Mouse (Mus musculus) liver, adult 2 months (tissue): ENCODE data around the gene Dot1l. TPM values are rescaled to one million over a fixed set of nuclear protein-coding genes. Genes with fewer than 3 reads are reported as not detected.

ENCODE experiments used
- DNase-seq: peaks from one replicate; pipeline ENCODE4 v3.0.0-alpha.2; 2011; ENCODE audit warnings: low read depth, low spot score; ENCODE audit errors: extremely low read depth
- H3K27ac ChIP-seq: fragments of 200-500 bp; replicated peaks from 2 replicates; pipeline ENCODE4 v1.5.1; 2012; ENCODE audit warnings: low read depth, mild to moderate bottlenecking, control low read depth, inconsistent platforms, low read length; ENCODE audit not compliant: insufficient read depth
- H3K27me3 ChIP-seq: fragments of 200-500 bp; 2 replicates; pipeline ENCODE4 v1.6.1; 2012; ENCODE audit warnings: mild to moderate bottlenecking, moderate library complexity, low read length, inconsistent platforms; ENCODE audit not compliant: control insufficient read depth, insufficient read depth
- H3K36me3 ChIP-seq: fragments of 200-500 bp; 2 replicates; pipeline ENCODE4 v1.6.1; 2012; ENCODE audit warnings: low read length, inconsistent platforms; ENCODE audit not compliant: control insufficient read depth, insufficient read depth
- H3K4me1 ChIP-seq: fragments of 200-500 bp; 2 replicates; pipeline ENCODE4 v1.6.1; 2011; ENCODE audit warnings: low read length; ENCODE audit not compliant: control insufficient read depth, insufficient read depth
- H3K4me3 ChIP-seq: fragments of 200-500 bp; 2 replicates; pipeline ENCODE4 v1.5.1; 2011; ENCODE audit warnings: low read depth, mild to moderate bottlenecking, control low read depth, low read length, moderate library complexity; ENCODE audit not compliant: insufficient read depth
- H3K79me2 ChIP-seq: fragments of 200-500 bp; 2 replicates; pipeline ENCODE4 v1.6.1; 2012; ENCODE audit warnings: inconsistent platforms, mild to moderate bottlenecking, low read length, moderate library complexity; ENCODE audit not compliant: control insufficient read depth, insufficient read depth
- H3K9ac ChIP-seq: fragments of 200-500 bp; 2 replicates; pipeline ENCODE4 v1.6.1; 2012; ENCODE audit warnings: low read depth, mild to moderate bottlenecking, control low read depth, inconsistent platforms, low read length
- CTCF ChIP-seq: fragments of 200-500 bp; IDR thresholded peaks from 2 replicates; pipeline ENCODE4 v1.5.1; 2011; ENCODE audit warnings: low read depth, low read length, control low read depth
- POLR2A ChIP-seq: fragments of 200-500 bp; IDR thresholded peaks from 2 replicates; pipeline ENCODE4 v1.6.1; 2011; ENCODE audit warnings: low read length, control low read depth; ENCODE audit not compliant: insufficient read depth; ENCODE audit errors: extremely low read depth
- WGBS: fragments of 180-500 bp; shearing (Covaris S2); methylation state at CpG from one replicate; pipeline ENCODE4 v1.1.7; 2018; 5-methylcytosine and 5-hydroxymethylcytosine counted together
- polyA plus RNA-seq: library from polyadenylated mRNA; depleted of rRNA; stranded (reverse); fragments of >200 nt; gene quantifications from 2 replicates; pipeline ENCODE4 v1.2.3, GENCODE M21; 2012
- total RNA-seq: library from RNA; depleted of rRNA; stranded (reverse); fragments of >200 nt; gene quantifications from 2 replicates; pipeline ENCODE4 v1.2.3, GENCODE M21; 2014

Dot1l gene
- total and polyA plus RNA-seq, 2 experiments, result 2.4 to 14.8 TPM

GRCm38 (mm10) chr10:80755291-80756015 is 447 bp downstream of the Dot1l start:
- no peak for DNase-seq
- TF ChIP-seq POLR2A (no peak), CTCF (no peak)
- peak overlapping the region; percentile 90 for H3K4me3 ChIP-seq
- H3K27ac ChIP-seq, result peak overlapping the region; percentile 60
- H3K36me3 ChIP-seq, result no peaks in the 10 kb centered on the region
- H3K4me1 ChIP-seq, result peaks cover 38% of the 10 kb centered on the region
- WGBS, result under 1% methylated on average over 75 of the region's 75 CpGs
- no peaks in the 10 kb centered on the region for H3K27me3 ChIP-seq
- peaks cover 41% of the 10 kb centered on the region; the same call in 1 of the 2 replicates for H3K79me2 ChIP-seq
- peak overlapping the region; percentile 97 for H3K9ac ChIP-seq

DNA sequence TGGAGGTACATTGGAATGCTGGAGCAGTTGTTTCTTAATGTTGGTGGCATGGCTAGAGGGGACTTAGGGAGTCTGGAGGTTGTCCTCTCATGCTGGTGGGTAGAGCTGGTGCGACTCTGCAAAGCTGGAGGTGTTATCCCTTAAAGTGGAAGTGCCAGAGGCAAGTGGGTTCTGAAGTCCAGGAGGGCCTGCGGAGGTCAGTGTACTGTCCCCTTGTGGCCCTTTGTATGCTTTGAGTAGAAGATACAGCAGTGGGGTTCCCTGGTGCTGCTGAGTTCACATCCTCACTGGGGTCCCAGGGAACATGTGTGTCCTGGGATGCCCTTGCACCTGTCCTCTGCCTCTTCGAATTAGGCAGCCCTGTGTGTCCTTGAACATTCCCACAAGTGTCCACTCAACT is 1.1 kb downstream of the Dot1l start:
- Histone ChIP-seq H3K36me3 (no peaks in the 10 kb centered on the region), H3K27me3 (no peaks in the 10 kb centered on the region), H3K9ac (peak overlapping the region; percentile 97), H3K4me3 (peak overlapping the region; percentile 90; the same call in 1 of the 2 replicates), H3K79me2 (peaks cover 47% of the 10 kb centered on the region; the same call in 1 of the 2 replicates), H3K4me1 (peaks cover 45% of the 10 kb centered on the region), H3K27ac (peak overlapping the region; percentile 60)
- TF ChIP-seq CTCF, result peak; percentile 32; the same call in 1 of the 2 replicates
- TF ChIP-seq POLR2A, result no peak
- peak; percentile 57 for DNase-seq
- 10% methylated on average over 3 of the region's 3 CpGs for WGBS

GRCm38 (mm10) chr10:80756509-80756908 is 1.5 kb downstream of the Dot1l start:
- peaks cover 51% of the 10 kb centered on the region; the same call in 1 of the 2 replicates for H3K79me2 ChIP-seq
- no peak overlapping the region; the same call in 1 of the 2 replicates for H3K9ac ChIP-seq
- H3K4me3 ChIP-seq, result no peak overlapping the region
- TF ChIP-seq CTCF (no peak), POLR2A (no peak)
- H3K4me1 ChIP-seq, result peaks cover 48% of the 10 kb centered on the region
- H3K27me3 ChIP-seq, result no peaks in the 10 kb centered on the region
- 40% methylated on average over 2 of the region's 2 CpGs for WGBS
- no peak for DNase-seq
- peak overlapping the region; percentile 60 for H3K27ac ChIP-seq
- H3K36me3 ChIP-seq, result no peaks in the 10 kb centered on the region

DNA sequence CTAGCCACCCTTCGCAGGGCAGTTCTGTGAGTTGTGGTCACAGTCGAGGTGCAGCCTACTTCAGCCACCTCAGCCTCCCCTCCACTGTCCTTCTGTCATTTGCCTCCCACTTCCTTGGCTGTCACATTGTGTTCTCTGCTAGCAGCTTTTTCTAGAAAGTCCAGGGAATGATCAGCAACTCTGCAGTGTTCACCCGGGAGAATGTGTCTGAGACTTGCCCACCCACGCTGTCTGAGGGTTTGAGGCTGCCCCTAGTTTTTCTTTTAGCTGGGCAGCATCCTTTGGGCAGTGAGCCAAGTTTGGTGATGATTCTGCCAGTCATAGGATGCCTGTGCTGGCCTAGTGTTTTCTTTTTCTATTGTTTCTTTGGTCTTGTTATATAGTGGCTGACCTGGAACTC is 2.0 kb downstream of the Dot1l start:
- H3K27ac ChIP-seq, result peak overlapping the region; percentile 60
- peaks cover 52% of the 10 kb centered on the region; the same call in 1 of the 2 replicates for H3K79me2 ChIP-seq
- H3K4me1 ChIP-seq, result peaks cover 50% of the 10 kb centered on the region
- H3K9ac ChIP-seq, result 0 out of 2 replicates have a peak overlapping the region, but pooled peaks have one; percentile 14
- no peak for DNase-seq
- H3K36me3 ChIP-seq, result no peaks in the 10 kb centered on the region
- TF ChIP-seq CTCF (no peak), POLR2A (no peak)
- no peaks in the 10 kb centered on the region for H3K27me3 ChIP-seq
- no peak overlapping the region for H3K4me3 ChIP-seq
- WGBS, result 51% methylated on average over 4 of the region's 4 CpGs

GRCm38 (mm10) chr10:80757717-80758116 is 2.7 kb downstream of the Dot1l start:
- peak overlapping the region; percentile 18; the same call in 1 of the 2 replicates for H3K27ac ChIP-seq
- peak; percentile 92 for TF ChIP-seq CTCF
- no peak for TF ChIP-seq POLR2A
- H3K4me1 ChIP-seq, result peaks cover 49% of the 10 kb centered on the region
- DNase-seq, result peak; percentile 96
- peaks cover 57% of the 10 kb centered on the region; the same call in 1 of the 2 replicates for H3K79me2 ChIP-seq
- H3K9ac ChIP-seq, result no peak overlapping the region
- no peak overlapping the region for H3K4me3 ChIP-seq
- H3K27me3 ChIP-seq, result no peaks in the 10 kb centered on the region
- WGBS, result 8% methylated on average over 5 of the region's 5 CpGs
- H3K36me3 ChIP-seq, result no peaks in the 10 kb centered on the region

DNA sequence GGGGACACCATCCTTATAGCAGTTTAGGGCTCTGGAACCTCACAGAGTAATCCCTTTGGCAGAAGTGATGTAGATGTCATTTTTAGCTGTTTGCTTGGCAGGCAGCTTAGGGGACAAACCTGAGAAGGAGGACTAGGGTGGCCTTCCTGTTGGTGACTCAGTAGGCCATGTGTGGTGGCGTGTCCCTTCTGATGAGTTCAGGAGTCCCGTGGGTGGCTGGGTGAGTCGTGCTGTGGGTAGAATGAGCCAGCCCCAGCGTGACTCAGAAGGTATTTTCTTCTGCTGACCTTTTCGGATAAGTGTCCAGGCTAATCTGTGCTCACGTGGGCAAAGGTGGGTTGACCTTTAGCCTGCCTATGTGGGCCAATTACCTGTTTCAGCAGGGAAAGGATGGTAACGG is 3.6 kb downstream of the Dot1l start:
- 15% methylated on average over 7 of the region's 7 CpGs for WGBS
- Histone ChIP-seq H3K9ac (peak overlapping the region; percentile 1; the same call in 1 of the 2 replicates), H3K4me3 (no peak overlapping the region), H3K27ac (0 out of 2 replicates have a peak overlapping the region, but pooled peaks have one; percentile 0), H3K36me3 (no peaks in the 10 kb centered on the region), H3K27me3 (no peaks in the 10 kb centered on the region), H3K79me2 (peaks cover 66% of the 10 kb centered on the region; the same call in 1 of the 2 replicates), H3K4me1 (peaks cover 53% of the 10 kb centered on the region)
- peak; percentile 70 for DNase-seq
- no peak for TF ChIP-seq POLR2A
- no peak for TF ChIP-seq CTCF
